Mouse (Mus musculus) neural tube, embryonic 15.5 days (tissue): ENCODE data around the gene Ppil1. TPM values are rescaled to one million over a fixed set of nuclear protein-coding genes. Genes with fewer than 3 reads are reported as not detected.
"Not testable (repeated sequence)": the region's sequence is repeated elsewhere in the genome, so short reads cannot be mapped to it uniquely, and the experiment has no call there.

Experiments
- ATAC-seq: fragments of 200-750 bp; cut with Nextera tagmentation; 2 replicates; pipeline ENCODE4 v1.8.0; 2017; ENCODE audit warnings: mild to moderate bottlenecking, moderate TSS enrichment, moderate library complexity; ENCODE audit not compliant: low FRiP score
- H3K27ac ChIP-seq: fragments of 300-500 bp; sonication (generic); replicated peaks from 2 replicates; pipeline ENCODE4 v1.5.1; 2015; ENCODE audit warnings: mild to moderate bottlenecking, inconsistent platforms
- H3K27me3 ChIP-seq: fragments of 300-500 bp; sonication (generic); replicated peaks from 2 replicates; pipeline ENCODE4 v1.6.1; 2015; ENCODE audit warnings: inconsistent platforms
- H3K36me3 ChIP-seq: fragments of 300-500 bp; sonication (generic); 2 replicates; pipeline ENCODE4 v1.6.1; 2015; ENCODE audit warnings: inconsistent platforms
- H3K4me1 ChIP-seq: fragments of 300-500 bp; sonication (generic); 2 replicates; pipeline ENCODE4 v1.6.1; 2015; ENCODE audit warnings: inconsistent platforms
- H3K4me2 ChIP-seq: fragments of 300-500 bp; sonication (generic); 2 replicates; pipeline ENCODE4 v1.6.1; 2015; ENCODE audit warnings: inconsistent platforms, mild to moderate bottlenecking, moderate library complexity
- H3K4me3 ChIP-seq: fragments of 300-500 bp; sonication (generic); replicated peaks from 2 replicates; pipeline ENCODE4 v1.5.1; 2015; ENCODE audit warnings: mild to moderate bottlenecking, inconsistent platforms
- H3K9ac ChIP-seq: fragments of 300-500 bp; sonication (generic); replicated peaks from 2 replicates; pipeline ENCODE4 v1.6.1; 2015; ENCODE audit warnings: mild to moderate bottlenecking, inconsistent platforms
- H3K9me3 ChIP-seq: fragments of 300-500 bp; sonication (generic); replicated peaks from 2 replicates; pipeline ENCODE4 v1.6.1; 2016; ENCODE audit warnings: inconsistent platforms
- WGBS: fragments of 180-500 bp; shearing (Covaris S2); methylation state at CpG from one replicate; pipeline ENCODE4 v1.1.7; 2015; ENCODE audit warnings: mixed read lengths; 5-methylcytosine and 5-hydroxymethylcytosine counted together
- polyA plus RNA-seq: library from polyadenylated mRNA; unstranded; fragments of >200 nt; fragmentation: Nextera tagmentation; extraction: Ambion mirVana; gene quantifications from 2 replicates; pipeline ENCODE4 v1.2.1, GENCODE M21; 2015

Ppil1 gene
- polyA plus RNA-seq, 1 experiment from 2014 or later: 106 TPM

- Histone ChIP-seq H3K4me1 (peaks cover 19% of the 10 kb centered on the region), H3K4me2 (no peak overlapping the region), H3K27ac (no peak overlapping the region), H3K27me3 (no peaks in the 10 kb centered on the region), H3K36me3 (no peaks in the 10 kb centered on the region; the same call in 1 of the 2 replicates), H3K9ac (no peak overlapping the region), H3K4me3 (no peak overlapping the region), H3K9me3 (no peaks in the 10 kb centered on the region)
- WGBS: 80% methylated on average over 11 of the region's 11 CpGs
- no peak for ATAC-seq
These were observed 9.9 kb upstream of the Ppil1 start for GRCm38 (mm10) chr17:29273889-29274288.

GRCm38 (mm10) chr17:29273156-29273555 lies 9.2 kb upstream of the Ppil1 start:
- Histone ChIP-seq H3K27ac (no peak overlapping the region), H3K9me3 (no peaks in the 10 kb centered on the region), H3K4me1 (peaks cover 20% of the 10 kb centered on the region), H3K27me3 (no peaks in the 10 kb centered on the region), H3K4me2 (no peak overlapping the region), H3K4me3 (no peak overlapping the region), H3K9ac (no peak overlapping the region), H3K36me3 (no peaks in the 10 kb centered on the region; the same call in 1 of the 2 replicates)
- WGBS: 90% methylated on average over 7 of the region's 7 CpGs
- no peak for ATAC-seq

DNA sequence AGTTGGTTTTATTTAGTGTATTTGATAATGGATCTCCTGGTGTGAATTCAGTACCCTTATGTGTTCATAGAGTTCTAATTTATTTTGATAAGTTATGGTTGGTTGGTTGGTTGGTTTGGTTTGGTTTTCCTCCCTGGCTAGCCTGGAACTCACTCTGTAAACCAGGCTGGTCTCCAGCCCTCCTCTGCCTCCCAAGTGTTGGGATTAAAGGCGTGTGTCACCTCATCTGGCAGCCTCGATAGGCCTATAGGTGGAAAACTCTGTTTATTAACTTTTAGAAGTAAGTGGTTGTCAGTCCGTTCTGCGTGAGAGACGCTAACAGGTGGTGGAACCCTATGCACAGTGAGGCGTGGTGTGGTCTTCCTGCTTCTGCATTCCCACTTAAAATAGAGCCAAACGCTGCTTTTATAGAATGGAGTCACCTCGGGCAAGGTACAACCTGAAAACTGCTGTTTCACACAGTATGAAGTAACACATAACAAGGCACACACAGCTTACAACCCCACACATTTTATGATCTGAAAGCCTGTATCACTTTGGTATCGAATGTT lies 6.2 kb upstream of the Ppil1 start:
- no peak overlapping the region for H3K4me3 ChIP-seq
- no peaks in the 10 kb centered on the region for H3K9me3 ChIP-seq
- 94% methylated on average over 9 of the region's 9 CpGs for WGBS
- H3K4me2 ChIP-seq: peak overlapping the region; percentile 71
- peaks cover 24% of the 10 kb centered on the region for H3K4me1 ChIP-seq
- H3K9ac ChIP-seq: 0 out of 2 replicates have a peak overlapping the region, but pooled peaks have one; percentile 84
- ATAC-seq: no peak
- H3K36me3 ChIP-seq: no peaks in the 10 kb centered on the region
- H3K27me3 ChIP-seq: no peaks in the 10 kb centered on the region
- H3K27ac ChIP-seq: 0 out of 2 replicates have a peak overlapping the region, but pooled peaks have one; percentile 85

GRCm38 (mm10) chr17:29269349-29269706 lies 5.3 kb upstream of the Ppil1 start:
- ATAC-seq: no peak
- Histone ChIP-seq H3K4me3 (peak overlapping the region; percentile 76), H3K4me2 (peak overlapping the region; percentile 71), H3K36me3 (no peaks in the 10 kb centered on the region), H3K27me3 (no peaks in the 10 kb centered on the region), H3K4me1 (peaks cover 28% of the 10 kb centered on the region), H3K9me3 (no peaks in the 10 kb centered on the region), H3K9ac (peak overlapping the region; percentile 84), H3K27ac (peak overlapping the region; percentile 85)
- 19% methylated on average over 10 of the region's 10 CpGs for WGBS

DNA sequence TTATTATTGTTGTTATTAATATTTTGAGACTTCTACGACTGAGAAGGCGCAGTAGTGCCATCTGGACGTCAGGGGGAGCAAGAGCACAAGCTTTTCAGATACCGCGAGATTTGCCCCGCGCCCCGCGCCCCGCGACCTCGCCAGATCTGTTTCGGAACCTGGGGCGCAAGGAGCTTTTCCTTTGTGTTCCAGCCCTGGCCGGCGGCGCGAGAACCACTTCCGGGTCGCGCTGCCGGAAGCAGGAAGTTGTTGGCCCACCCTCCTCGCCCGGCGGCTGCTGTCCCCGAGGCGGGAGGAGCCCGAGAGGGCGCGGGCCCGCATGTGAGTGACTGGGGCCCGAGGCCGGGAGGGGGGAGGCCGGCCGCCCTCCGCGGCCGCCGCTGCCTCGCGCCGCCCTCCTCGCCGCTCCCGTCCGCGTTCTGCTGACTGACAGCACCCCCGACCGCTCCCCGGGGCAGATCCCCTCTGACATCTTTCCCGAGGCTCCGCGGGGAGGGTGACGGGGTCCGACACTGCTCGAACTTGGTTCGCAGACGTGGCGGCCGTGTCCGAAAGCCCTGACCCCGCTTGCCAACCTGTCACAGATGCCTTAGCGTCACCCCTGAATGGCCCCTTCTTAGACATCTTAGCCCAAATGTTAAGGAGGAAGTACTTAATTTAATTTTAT lies 4.8 kb upstream of the Ppil1 start, which contains the start of gene BC004004:
Gene BC004004 (plus strand): TSS at position 107 of the 667 bp plus-strand sequence.
- ATAC-seq: peak; percentile 89
- H3K27ac ChIP-seq: peak within 1 kb of the TSS; percentile 85
- under 1% methylated on average over 52 of the region's 63 CpGs for WGBS
- H3K4me2 ChIP-seq: peak within 1 kb of the TSS; percentile 71
- H3K4me3 ChIP-seq: peak within 1 kb of the TSS; percentile 76
- no peaks in the 10 kb centered on the region for H3K36me3 ChIP-seq
- no peaks in the 10 kb centered on the region for H3K27me3 ChIP-seq
- H3K9ac ChIP-seq: peak within 1 kb of the TSS; percentile 84
- H3K4me1 ChIP-seq: peaks cover 27% of the 10 kb centered on the region
- no peaks in the 10 kb centered on the region for H3K9me3 ChIP-seq

DNA sequence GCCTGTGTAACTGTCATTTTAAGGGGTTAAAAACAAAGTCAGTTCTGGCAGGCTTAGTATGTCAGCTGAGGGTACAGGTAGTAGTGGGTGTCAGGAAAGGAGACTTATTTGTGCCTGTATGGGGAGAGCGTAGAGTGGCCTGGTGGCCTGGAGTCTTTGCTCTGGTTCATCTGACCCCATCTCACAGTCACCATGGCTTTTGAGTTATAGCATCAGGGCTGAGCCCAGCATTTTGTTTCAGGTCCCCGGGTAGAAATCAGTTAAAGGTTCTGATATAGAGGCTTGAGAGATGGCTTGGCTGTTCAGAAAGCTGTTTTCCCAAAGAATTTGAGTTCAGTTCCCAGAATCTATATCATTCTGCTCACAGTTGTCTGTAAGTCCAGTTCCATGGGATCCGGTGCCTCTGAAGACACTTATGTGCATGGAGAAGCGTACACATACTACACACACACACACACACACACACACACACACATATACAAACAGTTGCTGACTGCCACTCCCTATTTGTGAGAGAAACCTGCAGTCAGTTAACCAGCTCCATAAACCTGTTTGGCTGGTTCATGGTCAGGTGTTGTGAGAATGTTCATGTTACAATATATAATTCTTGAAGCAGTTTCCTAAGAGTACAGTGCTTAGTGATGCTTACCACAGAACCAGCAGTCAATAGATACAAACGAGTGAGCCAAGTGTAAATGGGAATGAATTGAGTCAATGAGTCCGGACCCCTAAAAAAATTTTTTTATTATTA lies 4.1 kb upstream of the Ppil1 start:
- Histone ChIP-seq H3K27ac (peak overlapping the region; percentile 85), H3K9ac (peak overlapping the region; percentile 31; the same call in 1 of the 2 replicates), H3K36me3 (no peaks in the 10 kb centered on the region), H3K4me3 (peak overlapping the region; percentile 76), H3K9me3 (no peaks in the 10 kb centered on the region), H3K27me3 (no peaks in the 10 kb centered on the region), H3K4me2 (peak overlapping the region; percentile 71), H3K4me1 (peaks cover 28% of the 10 kb centered on the region)
- WGBS: 58% methylated on average over 6 of the region's 6 CpGs
- 0 out of 2 replicates have a peak, but pooled peaks have one; percentile 9 for ATAC-seq

DNA sequence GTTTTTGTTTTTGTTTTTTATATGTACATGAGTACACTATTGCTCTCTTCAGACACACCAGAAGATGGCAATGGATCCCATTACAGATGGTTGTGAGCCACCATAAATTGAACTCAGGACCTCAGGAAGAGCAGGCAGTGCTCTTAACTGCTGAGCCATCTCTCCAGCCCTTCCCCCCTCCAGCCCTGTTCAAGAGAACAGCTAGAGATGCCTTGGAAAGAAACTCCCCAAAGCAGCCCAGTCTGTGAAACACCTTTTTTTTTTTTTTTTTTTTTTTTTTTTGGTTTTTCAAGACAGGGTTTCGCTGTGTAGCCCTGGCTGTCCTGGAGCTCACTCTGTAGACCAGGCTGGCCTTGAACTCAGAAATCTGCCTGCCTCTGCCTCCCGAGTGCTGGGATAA lies 3.1 kb upstream of the Ppil1 start:
- H3K27me3 ChIP-seq, H3K9me3 ChIP-seq, H3K36me3 ChIP-seq, H3K4me3 ChIP-seq, H3K4me2 ChIP-seq, H3K9ac ChIP-seq, H3K27ac ChIP-seq, ATAC-seq: not testable (repeated sequence)
- 83% methylated on average over 2 of the region's 2 CpGs for WGBS
- peaks cover 38% of the 10 kb centered on the region for H3K4me1 ChIP-seq

DNA sequence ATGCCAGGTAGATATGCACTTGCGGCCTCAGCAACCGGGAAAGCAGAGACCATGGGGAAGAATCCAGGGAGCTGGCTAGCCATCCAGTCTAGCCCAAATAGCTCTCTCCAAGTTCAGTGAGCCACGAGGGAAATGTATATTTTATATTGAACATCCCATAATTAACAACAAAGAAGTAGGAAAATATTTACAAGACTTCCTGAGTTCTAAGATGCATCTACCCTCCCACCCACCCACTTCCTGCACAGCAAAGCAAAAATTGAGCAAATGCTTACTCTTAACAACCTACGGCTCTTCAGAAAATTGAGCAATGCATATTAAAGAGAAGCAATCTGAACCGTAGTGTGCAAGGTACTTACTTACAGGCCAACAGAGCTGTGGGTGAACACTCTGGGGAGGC lies 774 bp upstream of the Ppil1 start:
- peak overlapping the region; percentile 76 for H3K9ac ChIP-seq
- H3K27ac ChIP-seq: peak overlapping the region; percentile 98
- no peak for ATAC-seq
- H3K4me3 ChIP-seq: peak overlapping the region; percentile 83
- no peaks in the 10 kb centered on the region for H3K9me3 ChIP-seq
- peak overlapping the region; percentile 63 for H3K4me2 ChIP-seq
- peaks cover 2% of the 10 kb centered on the region; the same call in 1 of the 2 replicates for H3K36me3 ChIP-seq
- H3K4me1 ChIP-seq: peaks cover 51% of the 10 kb centered on the region
- 86% methylated on average over 5 of the region's 5 CpGs for WGBS
- H3K27me3 ChIP-seq: no peaks in the 10 kb centered on the region

DNA sequence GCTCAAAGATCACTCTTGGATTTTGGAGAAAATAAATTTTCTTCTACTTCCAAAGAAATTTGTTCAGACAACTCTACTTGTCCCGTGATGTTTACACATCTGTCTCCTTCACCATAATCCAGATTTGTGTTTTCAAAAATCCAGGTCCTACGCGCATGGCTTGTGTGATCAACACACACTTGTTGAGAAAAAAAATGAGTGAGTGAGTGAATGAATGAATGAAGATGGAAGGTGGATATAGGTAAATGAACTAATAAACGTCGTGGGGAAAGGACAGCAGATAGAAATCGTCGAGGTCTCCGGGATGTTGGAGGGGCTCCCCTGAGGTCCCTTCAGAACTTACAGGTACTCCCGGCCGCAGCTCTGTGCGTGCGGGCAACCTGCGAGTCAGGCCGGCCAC lies 569 bp downstream of the Ppil1 start:
- Histone ChIP-seq H3K36me3 (peaks cover 5% of the 10 kb centered on the region), H3K4me2 (peak overlapping the region; percentile 63), H3K9ac (peak overlapping the region; percentile 76), H3K27ac (peak overlapping the region; percentile 98), H3K9me3 (no peaks in the 10 kb centered on the region), H3K4me1 (peaks cover 54% of the 10 kb centered on the region), H3K27me3 (no peaks in the 10 kb centered on the region), H3K4me3 (peak overlapping the region; percentile 83)
- WGBS: under 1% methylated on average over 14 of the region's 14 CpGs
- peak; percentile 8 for ATAC-seq

- no peaks in the 10 kb centered on the region for H3K27me3 ChIP-seq
- no peak overlapping the region for H3K9ac ChIP-seq
- 52% methylated on average over 2 of the region's 2 CpGs for WGBS
- peaks cover 53% of the 10 kb centered on the region for H3K4me1 ChIP-seq
- H3K9me3 ChIP-seq: no peaks in the 10 kb centered on the region
- H3K27ac ChIP-seq: no peak overlapping the region
- no peak for ATAC-seq
- H3K36me3 ChIP-seq: peaks cover 14% of the 10 kb centered on the region
- no peak overlapping the region for H3K4me3 ChIP-seq
- peak overlapping the region; percentile 63 for H3K4me2 ChIP-seq
These were observed 1.7 kb downstream of the Ppil1 start for GRCm38 (mm10) chr17:29262259-29262649.

- WGBS: 90% methylated on average over 22 of the region's 22 CpGs
- Histone ChIP-seq H3K9ac (no peak overlapping the region), H3K27ac (no peak overlapping the region), H3K4me3 (no peak overlapping the region), H3K9me3 (no peaks in the 10 kb centered on the region), H3K27me3 (no peaks in the 10 kb centered on the region), H3K4me2 (no peak overlapping the region; the same call in 1 of the 2 replicates), H3K4me1 (peaks cover 53% of the 10 kb centered on the region), H3K36me3 (peaks cover 14% of the 10 kb centered on the region)
- no peak for ATAC-seq
These were observed 2.3 kb downstream of the Ppil1 start for GRCm38 (mm10) chr17:29261603-29262258.
